Mouse (Mus musculus) cortical plate, adult 2 months (tissue): Measurements from ENCODE around the gene Trim39.

Experiments
- CTCF ChIP-seq: fragments of 200-500 bp; IDR thresholded peaks from 2 replicates; pipeline ENCODE4 v1.5.1; 2011; ENCODE audit warnings: mild to moderate bottlenecking, control low read depth, low read length; ENCODE audit not compliant: insufficient read depth; ENCODE audit errors: extremely low read depth
- POLR2A ChIP-seq: fragments of 200-500 bp; IDR thresholded peaks from 2 replicates; pipeline ENCODE4 v1.6.1; 2011; ENCODE audit warnings: mild to moderate bottlenecking, low read length, control low read depth; ENCODE audit not compliant: insufficient read depth; ENCODE audit errors: extremely low read depth

GRCm38 (mm10) chr17:36253087-36253600 lies 18.9 kb downstream of the Trim39 start:
- TF ChIP-seq CTCF (no peak), POLR2A (no peak)
